Mouse (Mus musculus) Muller cell, postnatal 12 days (primary cell): ENCODE measurements around the gene Sowaha.

ENCODE experiments used
- DNase-seq: peaks from one replicate; pipeline ENCODE4 v3.0.0-alpha.2; 2015; ENCODE audit errors: inconsistent ontology term

The Sowaha gene

DNA sequence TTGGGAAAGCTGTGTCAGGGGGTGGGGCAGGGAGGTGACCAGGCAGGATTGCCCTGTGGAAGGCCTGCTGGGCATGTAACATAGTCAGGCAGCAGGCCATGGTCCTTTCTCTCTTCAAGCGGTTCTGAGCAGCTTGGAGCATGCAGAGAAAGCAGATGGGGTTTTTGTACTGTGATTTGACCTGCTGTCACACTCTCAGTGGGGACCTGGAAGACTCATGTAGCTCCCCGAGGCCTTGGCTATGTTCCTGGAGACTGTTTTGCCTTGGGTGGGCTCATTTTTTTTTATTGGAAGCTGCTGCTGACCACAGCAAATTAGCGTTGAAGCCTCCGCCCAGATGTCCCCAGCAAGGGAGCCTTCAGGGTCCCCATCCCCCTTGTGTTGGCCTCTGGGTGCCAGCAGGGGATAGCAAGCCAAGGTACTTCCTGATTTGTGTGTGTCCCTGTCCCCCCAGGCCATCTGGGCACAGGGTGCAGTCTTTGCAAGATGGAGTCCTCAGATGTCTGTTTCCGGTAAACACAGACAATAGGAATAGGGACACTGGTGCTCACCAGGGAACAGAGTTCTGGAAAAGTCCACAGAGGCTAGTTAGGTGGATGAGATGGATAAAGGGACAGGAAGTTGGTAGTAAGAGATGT is 25.1 kb upstream of the Sowaha start:
- peak; percentile 75 for DNase-seq

DNA sequence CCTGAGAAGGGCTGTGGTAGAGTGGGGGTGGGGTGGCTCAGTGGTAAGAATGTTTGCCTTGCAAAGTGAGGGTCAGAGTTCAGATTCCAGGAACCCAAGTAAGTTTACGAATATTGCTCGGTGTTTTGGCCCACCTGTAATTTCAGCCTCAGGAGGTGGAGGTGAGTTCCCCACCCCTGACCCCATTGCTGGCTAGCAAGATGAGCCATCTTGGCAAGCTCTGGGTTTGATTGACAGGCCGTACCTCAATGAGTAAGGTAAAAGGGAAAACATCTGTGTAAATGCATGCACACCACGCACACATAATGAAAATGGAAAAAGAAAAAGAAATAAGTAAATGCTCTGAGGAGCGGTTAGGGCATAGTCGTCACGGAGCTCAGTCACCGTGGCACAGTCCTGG is 24.3 kb upstream of the Sowaha start:
- DNase-seq = no peak

DNA sequence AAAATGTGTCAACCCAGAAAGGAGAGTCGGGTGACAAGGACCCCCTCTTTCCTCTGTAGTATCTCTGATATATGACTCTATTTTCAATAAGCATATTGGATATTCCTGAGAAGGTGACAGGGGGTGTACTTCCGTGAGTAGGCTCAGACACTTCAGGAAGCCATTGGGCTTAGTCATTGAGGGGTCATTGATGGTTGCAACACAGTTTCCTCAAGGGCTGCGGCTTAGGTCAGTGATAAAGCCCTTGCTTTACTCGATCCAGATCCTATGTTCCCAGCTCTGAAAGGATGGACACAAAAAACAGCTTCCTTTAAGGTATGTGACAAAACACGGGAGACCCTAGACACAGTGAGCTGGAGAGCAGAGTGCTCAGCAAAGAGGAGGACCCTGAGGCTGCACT is 23.7 kb upstream of the Sowaha start:
- no peak for DNase-seq

DNA sequence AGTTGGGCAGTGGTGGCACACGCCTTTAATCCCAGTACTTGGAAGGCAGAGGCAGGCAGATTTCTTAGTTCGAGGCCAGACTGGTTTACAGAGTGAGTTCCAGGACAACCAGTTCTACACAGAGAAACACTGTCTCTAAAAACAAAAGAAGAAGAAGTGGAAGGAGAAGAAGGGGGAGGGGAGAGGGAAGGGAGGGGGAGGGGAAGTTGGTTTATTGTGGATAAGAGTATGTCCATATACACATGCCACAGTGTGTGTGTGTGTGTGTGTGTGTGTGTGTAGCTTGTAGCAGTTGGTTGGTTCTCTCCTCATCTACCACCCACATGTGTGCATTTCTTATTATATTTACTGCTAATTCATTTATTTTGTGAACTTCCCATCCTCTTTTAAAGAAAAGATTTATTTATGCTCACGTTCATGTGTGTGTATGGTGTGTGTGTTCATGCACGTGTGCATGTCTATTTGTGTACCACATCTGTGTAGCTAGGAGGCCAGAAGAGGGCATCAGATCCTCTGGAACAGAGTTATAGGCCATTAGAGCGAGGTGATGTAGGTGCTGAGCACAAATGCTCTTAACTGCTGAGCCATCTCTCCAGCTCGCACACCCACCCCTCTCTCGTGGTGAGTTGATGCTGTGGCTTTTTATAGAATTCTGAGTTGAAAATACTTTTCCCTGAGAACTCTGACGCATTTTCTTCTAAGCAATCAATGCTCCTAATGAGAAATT is 22.1 kb upstream of the Sowaha start:
- no peak for DNase-seq

DNA sequence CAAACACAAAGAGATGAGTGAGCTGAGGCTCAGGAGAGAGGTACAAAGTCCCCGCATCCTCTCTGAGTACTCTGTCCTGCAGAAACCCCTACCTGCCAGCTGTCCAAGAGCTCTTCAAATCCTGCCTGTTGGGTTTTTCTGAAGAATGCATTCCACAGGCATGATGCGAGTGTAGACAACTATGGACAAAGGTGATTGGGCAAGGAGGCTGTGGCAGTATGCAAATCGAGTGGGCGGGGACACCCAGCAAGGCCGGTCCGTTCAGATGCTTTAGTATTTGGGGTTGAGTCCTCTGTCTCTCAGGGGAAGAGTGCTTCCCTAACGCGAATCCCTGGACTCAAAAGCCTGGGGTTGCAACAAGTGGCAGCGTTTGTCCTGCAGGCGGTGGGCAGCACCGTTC is 20.5 kb upstream of the Sowaha start:
- peak; percentile 85 for DNase-seq

DNA sequence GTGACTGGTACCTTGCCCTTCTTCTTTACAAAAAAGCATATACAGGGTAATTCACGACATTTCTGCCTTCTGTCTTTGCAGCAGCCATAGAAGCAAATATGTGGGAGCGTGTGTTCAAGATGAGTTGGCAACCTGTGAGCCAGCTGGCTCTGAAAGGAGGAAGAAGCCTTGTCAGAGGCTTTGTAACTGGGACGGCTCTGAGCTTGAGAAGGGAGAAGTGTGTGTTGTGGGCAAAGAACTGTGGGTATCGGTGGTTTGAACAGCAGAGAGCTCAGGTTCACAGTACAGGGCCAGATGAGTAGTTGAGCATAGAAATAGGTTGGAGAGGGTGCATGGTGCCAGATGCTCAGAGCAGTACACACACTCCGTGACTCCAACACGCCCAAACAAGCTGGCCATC is 16.9 kb upstream of the Sowaha start:
- peak; percentile 51 for DNase-seq

DNA sequence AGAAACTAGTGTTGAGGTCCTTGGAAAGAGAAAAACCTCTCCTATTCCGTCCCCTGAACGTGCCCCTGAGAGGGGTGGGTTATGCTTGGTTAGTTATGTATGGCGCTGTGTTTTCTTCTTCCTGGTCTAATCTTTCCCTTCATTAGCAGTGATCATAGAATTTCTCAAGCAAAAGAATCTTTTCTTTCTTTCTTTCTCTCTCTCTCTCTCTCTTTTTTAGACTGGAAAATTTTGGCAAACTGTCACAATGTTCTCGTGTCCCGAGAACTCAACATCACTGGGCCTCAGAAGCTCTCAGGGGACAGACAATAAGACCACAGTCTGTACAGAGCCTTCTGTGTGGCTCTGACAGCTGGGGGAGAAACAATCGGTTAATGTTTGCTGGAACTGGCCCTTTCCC is 15.3 kb upstream of the Sowaha start:
- peak; percentile 66 for DNase-seq

DNA sequence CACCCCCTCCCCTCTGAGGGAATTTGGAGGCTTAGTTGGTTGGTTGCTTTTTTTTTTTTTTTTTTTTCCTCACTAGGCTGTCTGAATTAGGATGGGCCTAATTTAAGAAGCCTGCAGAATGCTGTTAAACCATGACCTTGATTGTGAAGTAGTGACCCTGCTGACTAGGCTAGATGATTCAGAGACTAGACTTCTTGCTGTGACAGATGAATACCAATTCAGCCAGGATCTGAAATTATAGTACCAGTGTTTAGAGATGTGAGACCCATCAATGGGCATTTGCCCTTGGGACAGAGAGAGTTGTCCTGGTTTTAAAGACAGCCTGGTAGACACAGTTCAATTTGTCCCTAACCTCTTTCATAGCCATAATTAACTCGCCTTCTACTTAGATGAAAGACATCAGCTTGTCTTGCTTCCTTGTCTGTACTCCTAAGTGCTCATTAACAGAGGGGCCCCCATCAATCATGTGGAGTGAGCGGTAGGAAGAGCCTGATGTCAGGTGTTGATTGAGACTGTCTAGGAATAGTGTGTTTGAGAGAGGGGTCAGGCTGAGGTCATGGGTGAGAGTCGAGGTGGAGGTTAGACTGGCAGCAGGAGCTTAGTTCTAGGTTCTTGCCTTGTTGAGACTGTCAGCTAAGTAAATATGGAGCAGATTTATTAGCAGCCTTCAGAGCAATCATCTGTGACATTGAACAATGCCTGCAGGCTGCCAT is 13.3 kb upstream of the Sowaha start:
- DNase-seq = peak; percentile 86

DNA sequence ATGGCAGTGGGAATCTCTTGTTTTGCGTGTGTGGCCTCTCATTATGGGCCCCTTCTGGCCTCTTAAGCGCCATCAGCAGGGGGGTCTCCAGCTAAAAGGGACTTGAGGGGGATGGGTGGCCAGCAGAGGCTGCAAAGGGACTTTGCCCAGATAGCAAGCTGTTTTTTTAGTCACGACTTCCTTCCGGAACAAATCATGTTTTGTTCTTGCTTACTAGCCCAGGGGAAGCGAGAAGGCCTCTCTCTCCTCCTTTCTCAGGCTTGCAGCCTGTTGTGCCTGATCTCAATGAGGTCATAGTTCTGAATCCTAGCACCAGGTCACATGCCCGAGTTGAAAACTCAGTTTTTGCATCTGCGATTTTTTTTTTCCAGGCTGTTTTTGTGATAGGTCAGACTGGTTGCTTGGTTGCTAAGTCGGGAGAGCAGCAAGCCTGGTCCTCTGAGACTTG is 11.9 kb upstream of the Sowaha start:
- DNase-seq = peak; percentile 72

DNA sequence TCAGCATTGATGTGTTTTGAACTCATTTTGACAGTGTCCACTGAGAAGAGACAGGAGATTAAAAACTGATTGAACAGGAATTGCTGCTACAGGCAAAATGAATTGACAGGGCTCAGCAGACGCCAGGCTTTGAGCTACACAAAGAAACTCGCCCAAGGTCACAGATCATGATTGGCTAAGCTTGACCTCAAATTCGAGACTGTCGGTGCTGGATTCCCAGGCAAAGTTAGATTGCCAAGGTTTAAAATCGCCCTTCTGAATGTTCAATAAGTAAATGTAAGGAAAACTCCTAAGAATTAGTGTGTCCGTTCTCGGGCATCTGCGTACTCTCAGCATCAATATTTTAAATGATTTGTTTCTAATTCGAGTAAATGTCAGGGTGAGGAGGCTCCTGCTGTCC is 9.3 kb upstream of the Sowaha start:
- no peak for DNase-seq

DNA sequence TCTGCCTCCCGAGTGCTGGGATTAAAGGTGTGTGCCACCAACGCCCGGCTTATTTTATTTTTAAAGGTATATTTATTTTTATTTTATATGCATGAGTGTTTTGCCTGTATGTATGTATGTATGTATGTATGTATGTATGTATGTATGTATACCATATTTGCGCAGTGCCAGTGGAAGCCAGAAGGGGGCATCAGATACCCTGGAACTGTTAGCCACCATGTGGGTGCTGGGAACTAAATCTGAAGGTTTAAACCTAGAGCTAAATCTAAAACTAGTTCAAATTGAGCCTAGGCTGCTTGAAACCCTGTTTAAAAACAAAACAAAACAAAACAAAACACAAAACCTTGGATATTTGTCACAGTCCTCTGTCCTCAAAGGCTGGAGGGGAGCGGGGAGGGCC is 8.9 kb upstream of the Sowaha start:
- DNase-seq = no peak

DNA sequence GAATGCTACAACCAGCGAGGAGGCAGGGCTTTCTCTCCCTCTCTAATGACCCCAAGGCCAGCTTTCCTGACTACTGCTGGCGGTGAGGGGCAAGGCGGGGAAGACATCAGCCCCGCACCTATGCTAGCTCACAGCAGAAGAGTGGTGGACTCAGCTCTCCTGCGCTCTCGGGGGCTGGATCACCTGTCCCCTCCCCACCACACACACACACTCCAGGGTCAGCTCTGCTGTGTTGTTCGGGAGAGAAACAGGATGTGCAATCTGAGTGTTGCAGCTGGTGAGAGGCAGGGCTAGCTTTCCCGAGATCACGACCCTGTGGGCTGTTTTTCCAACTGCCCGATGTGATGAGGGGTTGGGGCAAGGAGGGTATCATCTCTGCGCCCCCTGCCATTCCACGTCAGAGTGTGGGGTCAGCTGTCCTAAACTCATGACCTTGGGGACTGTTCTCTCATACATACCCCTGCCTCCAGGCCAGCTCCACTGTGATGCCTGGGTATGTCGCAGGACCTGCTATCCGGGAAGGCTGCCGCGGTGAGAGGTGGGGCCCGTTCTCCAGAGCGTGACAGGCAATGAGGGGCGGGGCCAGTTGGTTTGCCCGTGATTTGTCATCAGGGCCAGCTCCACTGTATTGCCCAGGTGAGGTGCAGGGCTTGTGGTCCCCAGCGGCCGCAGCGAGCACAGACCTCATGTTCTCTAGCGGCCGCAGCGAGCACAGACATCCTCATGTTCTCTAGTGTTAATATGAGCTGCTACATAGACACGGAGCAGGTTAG is 6.9 kb upstream of the Sowaha start:
- DNase-seq = no peak

DNA sequence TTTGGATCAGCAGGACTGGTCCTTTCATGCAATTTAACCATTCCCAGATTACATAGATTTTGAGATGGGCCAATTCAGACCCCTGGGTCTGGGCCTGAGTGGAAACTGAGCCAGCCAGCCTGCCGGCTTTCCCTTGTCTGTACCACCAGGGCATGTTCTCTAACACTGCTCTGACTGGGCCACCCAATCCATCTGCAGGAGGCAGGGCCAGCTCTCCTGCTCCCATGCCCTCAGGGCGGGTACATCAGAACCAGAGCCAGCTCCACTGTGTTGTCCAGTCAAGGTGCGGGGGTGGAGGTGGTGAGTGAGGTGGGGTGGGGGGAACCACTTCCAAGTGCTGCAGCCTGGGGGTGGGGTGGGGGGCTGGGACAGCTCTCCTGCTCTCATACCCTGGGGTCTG is 6.3 kb upstream of the Sowaha start:
- no peak for DNase-seq

DNA sequence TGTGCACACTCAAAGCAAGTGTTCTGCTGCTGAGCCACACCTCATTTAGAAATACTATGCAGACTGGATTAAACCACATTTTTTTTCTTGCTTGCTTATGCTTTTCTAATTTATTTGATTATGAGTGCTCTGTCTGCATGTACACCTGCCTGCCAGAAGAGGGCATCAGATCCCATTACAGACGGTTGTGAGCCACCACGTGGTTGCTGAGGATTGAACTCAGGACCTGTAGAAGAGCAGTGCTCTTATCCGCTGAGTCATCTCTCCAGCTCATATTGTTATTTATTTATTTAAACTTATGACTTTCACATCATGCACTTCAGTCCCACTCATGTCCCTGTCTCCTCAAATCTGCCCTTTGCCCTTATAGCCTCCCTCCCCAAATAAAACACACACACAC is 5.6 kb upstream of the Sowaha start:
- no peak for DNase-seq

DNA sequence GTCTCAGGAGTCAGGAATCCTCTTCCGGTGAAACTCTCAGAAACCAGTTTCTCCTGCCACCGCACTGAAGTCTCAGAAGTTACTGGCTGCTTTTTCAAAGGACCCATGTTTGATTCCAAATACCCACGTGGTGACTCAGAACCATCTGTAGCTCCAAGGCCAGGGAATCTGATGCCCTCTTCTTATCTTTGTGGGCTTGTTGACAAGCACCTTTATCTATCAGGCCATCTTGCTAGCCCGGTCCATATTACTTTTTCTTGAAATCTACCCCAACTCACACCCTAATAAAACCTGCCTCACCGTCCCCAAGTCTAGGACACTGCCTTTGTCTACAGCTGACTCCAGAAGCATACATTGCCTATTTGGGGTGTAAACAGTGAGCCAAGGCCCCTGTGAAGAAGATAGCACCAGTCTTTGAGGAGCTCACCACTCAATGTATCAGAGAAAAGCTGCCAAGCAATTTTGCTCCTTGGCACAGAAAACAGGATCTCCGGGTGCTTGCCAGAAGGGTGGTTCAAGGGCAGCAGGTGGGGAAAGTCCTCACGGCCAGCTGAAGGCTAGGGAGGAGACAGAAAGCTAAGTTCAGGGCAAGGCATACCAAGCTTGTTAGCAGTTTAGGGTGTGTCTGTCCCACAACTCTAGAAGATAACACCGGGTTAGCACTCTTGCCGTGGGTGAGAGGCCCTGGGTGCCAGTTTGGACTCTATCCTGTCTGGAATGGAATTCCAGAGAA is 3.3 kb upstream of the Sowaha start:
- DNase-seq = no peak

DNA sequence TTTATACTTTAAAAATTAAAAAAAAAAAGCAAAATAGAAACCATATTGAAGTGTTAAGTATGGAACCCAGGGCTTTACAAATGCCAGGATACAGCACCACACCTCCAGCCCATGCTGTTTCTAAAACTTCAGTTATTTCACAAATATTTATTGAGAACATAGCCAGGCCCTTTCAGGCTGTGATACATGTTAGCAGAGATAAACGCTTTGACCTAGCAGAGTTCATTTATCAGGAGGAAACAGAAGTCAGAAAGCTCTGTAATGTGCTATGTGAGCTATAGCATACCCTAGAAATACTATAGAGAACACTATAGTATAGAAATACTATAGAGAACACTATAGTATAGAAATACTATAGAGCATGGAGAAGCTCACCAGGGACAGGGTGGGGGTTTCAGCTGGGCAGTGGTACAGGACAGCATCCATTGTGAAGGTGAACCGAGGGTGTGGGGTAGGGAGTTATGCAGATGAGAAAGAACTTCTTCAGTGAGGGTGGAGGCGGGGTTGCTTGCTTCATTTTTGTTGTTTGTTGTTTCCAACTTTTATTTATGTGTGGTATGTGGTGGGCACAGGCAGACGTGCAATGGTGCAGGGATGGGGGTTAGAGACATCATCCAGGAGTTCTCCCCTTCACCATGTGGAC is 1.1 kb upstream of the Sowaha start:
- DNase-seq = no peak

DNA sequence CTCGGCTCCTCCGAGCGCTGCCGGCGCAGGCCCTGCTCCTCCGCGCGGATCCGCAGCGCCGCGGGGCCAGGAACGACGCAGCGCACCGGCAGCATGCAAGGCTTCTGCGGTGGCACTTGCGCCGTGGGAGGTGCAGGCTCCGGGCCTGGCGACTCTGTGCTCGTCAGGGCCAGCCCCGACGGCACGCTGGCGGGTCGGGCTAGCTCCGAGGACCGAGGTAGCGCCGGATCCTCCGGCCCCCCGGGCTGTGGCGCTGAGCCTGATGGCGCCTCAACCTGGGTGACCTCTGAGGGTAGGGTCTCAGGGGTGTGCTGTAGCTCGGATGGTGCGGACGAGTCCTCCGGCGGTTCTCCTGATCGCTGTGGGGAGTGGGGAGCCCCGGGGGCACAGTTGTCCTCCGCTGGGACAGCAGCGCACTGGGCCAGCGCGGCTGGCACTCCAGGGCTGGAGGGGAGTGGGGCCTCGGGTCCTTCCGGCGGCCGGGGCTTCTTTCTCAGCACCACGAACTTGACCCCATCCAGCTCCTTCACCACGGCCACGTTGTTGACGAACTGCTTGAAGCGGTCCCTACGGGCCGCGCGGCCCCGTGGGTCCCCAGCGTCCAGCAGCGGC is 797 bp downstream of the Sowaha start:
- DNase-seq = no peak

DNA sequence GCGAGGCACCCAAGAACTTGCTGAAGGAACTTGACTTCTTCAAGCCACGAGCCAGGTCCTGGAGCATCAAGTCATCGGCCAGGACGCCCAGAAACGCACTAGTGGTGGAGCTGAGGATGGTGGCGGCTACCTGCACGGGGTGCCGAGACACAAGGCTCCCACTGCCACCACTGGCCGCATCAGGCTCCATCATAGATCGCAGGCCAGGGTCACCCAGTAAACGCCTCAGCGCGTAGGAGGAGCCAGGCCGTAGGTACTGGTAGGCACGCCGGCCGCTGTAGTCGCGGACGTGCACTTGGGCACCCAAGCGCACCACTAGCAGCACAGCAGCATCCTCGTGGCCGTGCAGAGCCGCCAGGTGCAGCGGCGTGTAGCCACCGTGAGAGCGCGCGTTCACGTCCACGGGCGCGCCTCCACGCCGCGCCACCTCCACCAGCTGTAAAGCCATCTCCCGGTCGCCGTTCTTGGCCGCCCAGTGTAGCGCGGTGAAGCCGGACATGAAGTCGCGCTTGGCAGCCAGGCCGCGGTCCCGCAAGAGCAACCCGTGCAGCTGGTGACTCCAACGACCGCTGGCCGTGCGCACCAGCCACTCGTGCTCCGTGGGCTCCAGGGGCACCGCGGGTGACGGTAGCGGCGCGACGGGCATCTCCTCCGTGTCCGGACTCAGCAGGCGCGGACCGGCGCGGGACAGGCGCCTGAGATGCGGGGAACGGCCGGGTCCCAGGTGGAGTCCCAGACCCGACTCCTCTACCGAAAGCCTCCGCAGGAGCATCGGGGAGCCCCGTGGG is 1.5 kb downstream of the Sowaha start:
- DNase-seq = no peak

DNA sequence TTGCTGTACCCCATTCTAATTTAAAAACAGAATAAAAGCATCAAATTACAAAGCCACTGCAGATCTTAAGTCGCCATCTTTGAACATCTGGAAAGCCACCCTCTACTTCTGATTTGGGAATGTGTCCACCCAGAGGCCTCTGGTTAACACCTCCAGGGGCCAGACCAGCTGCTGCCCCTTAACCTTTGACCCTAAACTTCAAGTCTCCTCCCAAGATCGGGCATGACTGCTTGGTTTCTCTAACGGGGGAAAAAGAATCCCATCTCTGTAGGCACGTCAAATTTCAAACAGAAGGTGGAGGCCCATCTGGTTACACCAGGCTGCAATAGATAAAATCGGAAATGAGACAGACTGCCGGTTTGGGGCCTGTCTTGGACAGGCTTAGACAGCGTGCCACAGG is 2.2 kb downstream of the Sowaha start:
- no peak for DNase-seq

DNA sequence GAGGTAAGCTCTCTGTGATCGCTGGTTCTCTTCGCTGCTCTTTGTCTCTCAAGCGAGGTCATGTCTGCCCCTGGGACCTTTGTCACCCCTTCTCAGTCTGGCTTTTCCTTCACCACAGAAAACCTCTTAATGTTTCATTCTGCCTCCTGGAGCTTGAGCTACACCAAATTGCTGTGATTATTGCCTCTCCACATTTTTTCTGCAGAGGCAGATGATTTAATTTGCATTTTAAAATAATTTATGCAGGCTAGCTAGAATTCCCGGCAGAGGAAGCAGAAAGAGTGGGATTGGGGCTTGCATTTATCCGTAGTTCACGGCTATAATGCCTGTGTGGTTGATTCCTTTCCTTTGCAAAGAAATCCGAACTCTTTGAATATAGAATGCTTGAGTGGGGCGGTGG is 4.5 kb downstream of the Sowaha start:
- DNase-seq = no peak
